Mouse (Mus musculus) liver, embryonic 14.5 days (tissue): ENCODE measurements at regions not wholly inside any gene's neighbourhood (a gene's known extent, or its start where the extent isn't known, plus 50 kb on each side); places are given as distances from the start of the nearest gene placed in this dataset.

Experiments
- ATAC-seq: fragments of 200-750 bp; cut with Nextera tagmentation; 2 replicates; pipeline ENCODE4 v1.8.0; 2017; ENCODE audit warnings: moderate number of reproducible peaks, mild to moderate bottlenecking, moderate library complexity; ENCODE audit not compliant: insufficient read depth
- DNase-seq, 3 experiments: peaks; one replicate each; pipeline ENCODE4 v3.0.0-alpha.2; 2012 to 2013; ENCODE audit warnings: low read depth in 3 of 3, low spot score in 3 of 3
- H3K27ac ChIP-seq: fragments of 300-500 bp; sonication (generic); 2 replicates; pipeline ENCODE4 v1.5.1; 2014; ENCODE audit warnings: moderate library complexity, mild to moderate bottlenecking, control low read depth, inconsistent platforms
- H3K27me3 ChIP-seq: fragments of 300-500 bp; sonication (generic); 2 replicates; pipeline ENCODE4 v1.6.1; 2014; ENCODE audit warnings: mild to moderate bottlenecking, low read length, moderate library complexity; ENCODE audit not compliant: control insufficient read depth, insufficient read depth
- H3K36me3 ChIP-seq: fragments of 300-500 bp; sonication (generic); replicated peaks from 2 replicates; pipeline ENCODE4 v1.6.1; 2014; ENCODE audit warnings: low read depth; ENCODE audit not compliant: control insufficient read depth, insufficient read depth
- H3K4me1 ChIP-seq, 2 experiments: fragments of 200-500 bp in 1 of 2; fragments of 300-500 bp in 1 of 2; sonication (generic) in 1 of 2; replicated peaks; 2 replicates each; pipeline ENCODE4 v1.6.1; 2012 to 2014; ENCODE audit warnings: antibody characterized with exemption in 1 of 2, inconsistent platforms in 1 of 2, low read length in 1 of 2; ENCODE audit not compliant: control insufficient read depth in 2 of 2, insufficient read depth in 2 of 2
- H3K4me2 ChIP-seq: fragments of 300-500 bp; sonication (generic); 2 replicates; pipeline ENCODE4 v1.6.1; 2014; ENCODE audit warnings: low read depth, mild to moderate bottlenecking, control low read depth, moderate library complexity
- H3K4me3 ChIP-seq, 2 experiments: fragments of 200-500 bp in 1 of 2; fragments of 300-500 bp in 1 of 2; sonication (generic) in 1 of 2; 2 replicates each; pipeline ENCODE4 v1.5.1; 2012 to 2014; ENCODE audit warnings: low read depth in 2 of 2, low read length in 2 of 2, mild to moderate bottlenecking in 2 of 2, control low read depth in 1 of 2, inconsistent platforms in 1 of 2, moderate library complexity in 1 of 2; ENCODE audit not compliant: insufficient read depth in 1 of 2
- H3K9ac ChIP-seq: fragments of 300-500 bp; sonication (generic); replicated peaks from 2 replicates; pipeline ENCODE4 v1.6.1; 2014; ENCODE audit warnings: mild to moderate bottlenecking, control low read depth, moderate library complexity
- H3K9me3 ChIP-seq: fragments of 300-500 bp; sonication (generic); 2 replicates; pipeline ENCODE4 v1.6.1; 2016; ENCODE audit warnings: low read length, mixed read lengths; ENCODE audit not compliant: control insufficient read depth
- CTCF ChIP-seq: IDR thresholded peaks from 2 replicates; pipeline ENCODE4 v1.5.1; 2016; ENCODE audit warnings: antibody characterized with exemption, low read depth, control low read depth
- EP300 ChIP-seq: IDR thresholded peaks from 2 replicates; pipeline ENCODE4 v1.6.1; 2016; ENCODE audit warnings: antibody characterized with exemption, low read depth
- WGBS: fragments of 180-500 bp; shearing (Covaris S2); extraction: QIAGEN DNeasy Blood & Tissue Kit; methylation state at CpG from one replicate; pipeline ENCODE4 v1.1.7; 2014; ENCODE audit not compliant: insufficient replicate concordance; 5-methylcytosine and 5-hydroxymethylcytosine counted together

DNA sequence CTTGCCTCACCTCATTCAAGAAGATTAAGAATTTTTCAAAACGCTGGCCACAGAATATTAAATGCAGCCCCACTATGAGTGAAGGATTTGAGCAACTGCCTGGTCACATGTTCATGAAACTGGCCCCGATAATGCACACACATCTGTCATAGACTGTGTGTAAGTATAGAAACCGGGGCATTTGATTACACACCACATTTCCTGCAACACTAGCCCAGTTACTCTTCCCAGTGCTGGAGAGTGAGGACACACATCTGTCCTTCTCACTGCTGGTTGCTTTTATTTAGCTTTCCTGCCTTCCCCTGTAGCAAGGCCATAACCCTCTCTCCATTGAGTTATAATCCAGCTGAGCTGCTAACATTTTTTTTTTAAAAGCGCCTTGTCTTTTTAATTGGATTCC, 581.4 kb downstream of the Epha4 start:
- DNase-seq: no peak

DNA sequence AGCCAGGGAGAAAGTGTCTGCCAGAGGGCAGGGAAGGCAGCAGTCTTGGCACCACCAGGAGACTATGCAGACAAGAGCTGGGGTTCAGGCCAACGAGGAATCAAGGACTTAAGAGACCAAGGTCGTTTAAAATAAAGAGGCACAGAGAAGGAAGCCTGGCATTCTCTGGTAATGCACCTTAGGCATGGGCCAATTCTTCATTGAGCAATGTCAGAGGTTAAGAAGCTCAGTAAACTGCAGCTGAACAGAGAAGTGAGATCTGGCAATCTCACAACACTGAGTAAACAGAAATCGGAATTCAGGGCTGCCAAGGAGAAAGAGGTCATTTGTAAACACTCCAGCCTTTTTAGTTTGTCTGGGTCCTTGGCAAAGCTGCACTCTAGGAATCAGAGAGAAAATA, 572.2 kb downstream of the Epha4 start:
- peaks cover 0 to 2% of the 10 kb centered on the region in 2 experiments; a peak in 1 of 4 replicates for H3K4me1 ChIP-seq
- no peaks in the 10 kb centered on the region for H3K27me3 ChIP-seq
- H3K9me3 ChIP-seq: no peaks in the 10 kb centered on the region
- H3K4me2 ChIP-seq: no peak overlapping the region
- H3K9ac ChIP-seq: no peak overlapping the region
- H3K27ac ChIP-seq: no peak overlapping the region
- ATAC-seq (no peak), DNase-seq (no peak)
- no peak overlapping the region for H3K4me3 ChIP-seq
- H3K36me3 ChIP-seq: no peaks in the 10 kb centered on the region
- WGBS: 33% methylated on average over 3 of the region's 3 CpGs
- no peak for TF ChIP-seq CTCF
- no peak for TF ChIP-seq EP300

More for the DNA sequence above, 581.4 kb downstream of the Epha4 start:
- no peaks in the 10 kb centered on the region for H3K27me3 ChIP-seq
- no peak overlapping the region for H3K9ac ChIP-seq
- ATAC-seq: no peak
- no peak overlapping the region for H3K4me2 ChIP-seq
- H3K27ac ChIP-seq: no peak overlapping the region
- H3K9me3 ChIP-seq: no peaks in the 10 kb centered on the region
- TF ChIP-seq EP300 (no peak), CTCF (no peak)
- no peaks in the 10 kb centered on the region for H3K4me1 ChIP-seq
- H3K36me3 ChIP-seq: no peaks in the 10 kb centered on the region
- no peak overlapping the region for H3K4me3 ChIP-seq
- 55% methylated on average over 4 of the region's 4 CpGs for WGBS

DNA sequence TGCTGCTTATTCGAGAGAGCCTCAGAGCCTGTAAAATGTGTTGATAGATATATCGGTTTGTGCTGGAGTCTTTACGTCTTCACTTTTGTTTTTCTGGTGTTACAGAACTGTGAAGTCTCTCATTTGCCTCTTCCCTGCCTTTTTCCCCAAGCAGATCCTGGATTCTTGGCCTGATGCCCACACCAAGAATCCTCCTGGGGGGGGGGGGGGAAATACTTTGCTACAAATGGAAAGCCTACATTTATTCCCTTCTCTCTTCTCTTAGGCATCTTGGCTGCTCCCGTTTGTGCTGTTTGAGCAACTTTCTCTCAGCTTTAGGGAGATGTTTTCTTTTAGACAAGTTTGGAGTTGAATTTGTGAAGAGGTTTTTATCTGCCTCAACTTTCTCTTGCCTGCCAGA, 570.8 kb downstream of the Epha4 start:
- Histone ChIP-seq H3K9ac (no peak overlapping the region), H3K36me3 (no peaks in the 10 kb centered on the region), H3K4me1 (peaks cover 0 to 2% of the 10 kb centered on the region in 2 experiments; a peak in 1 of 4 replicates), H3K9me3 (no peaks in the 10 kb centered on the region), H3K27me3 (no peaks in the 10 kb centered on the region), H3K4me2 (no peak overlapping the region), H3K4me3 (no peak overlapping the region), H3K27ac (no peak overlapping the region)
- no peak for ATAC-seq
- DNase-seq: no peak
- no peak for TF ChIP-seq EP300
- 59% methylated on average over 4 of the region's 4 CpGs for WGBS

DNA sequence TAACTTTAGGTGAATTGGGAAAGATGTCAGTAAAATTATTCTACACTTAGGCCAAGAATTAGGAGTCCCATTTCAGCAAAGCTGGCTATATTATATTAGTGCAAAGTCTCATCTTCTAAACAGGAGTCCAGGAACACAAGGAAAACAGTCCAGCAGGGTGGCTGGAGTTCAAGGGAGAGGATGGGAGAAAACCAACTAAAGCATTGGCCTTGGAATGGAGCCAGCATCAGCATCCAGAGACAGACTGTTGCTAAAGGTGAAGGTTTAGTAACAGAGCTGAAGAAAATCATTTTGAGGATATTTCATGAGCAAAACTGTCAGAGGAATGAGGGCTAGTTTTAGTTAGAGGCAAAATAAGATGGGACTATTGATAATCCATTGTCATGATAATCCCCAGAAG, 559.9 kb downstream of the Epha4 start:
- H3K27me3 ChIP-seq: no peaks in the 10 kb centered on the region
- no peak for DNase-seq
- no peaks in the 10 kb centered on the region for H3K36me3 ChIP-seq
- TF ChIP-seq CTCF: no peak
- TF ChIP-seq EP300: no peak
- H3K9me3 ChIP-seq: no peaks in the 10 kb centered on the region
- H3K4me3 ChIP-seq: no peak overlapping the region
- H3K9ac ChIP-seq: no peak overlapping the region
- no peak for ATAC-seq
- no peaks in the 10 kb centered on the region for H3K4me1 ChIP-seq
- H3K27ac ChIP-seq: no peak overlapping the region
- no peak overlapping the region for H3K4me2 ChIP-seq

DNA sequence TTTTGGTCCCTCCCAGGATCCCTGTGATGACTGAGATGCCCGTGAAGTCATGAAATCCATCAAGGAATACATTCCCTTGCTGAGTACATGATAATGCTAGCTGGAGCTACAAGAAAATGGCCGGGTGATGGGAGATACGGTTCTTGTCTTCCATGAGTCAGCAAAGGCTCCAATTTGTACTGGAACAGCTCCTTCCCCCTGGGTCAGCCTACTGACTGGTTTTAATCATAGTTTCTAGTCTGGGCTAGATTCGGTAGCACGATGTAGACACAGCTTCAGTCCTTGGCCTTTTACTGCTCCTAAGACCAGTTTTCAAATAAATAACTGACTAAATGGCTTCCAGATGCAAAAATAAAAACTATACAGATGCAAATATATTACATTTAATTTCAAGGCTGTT, 557.5 kb downstream of the Epha4 start:
- DNase-seq: no peak

More for the DNA sequence above, 557.5 kb downstream of the Epha4 start:
- no peak overlapping the region for H3K9ac ChIP-seq
- no peak for ATAC-seq
- H3K27ac ChIP-seq: no peak overlapping the region
- no peaks in the 10 kb centered on the region for H3K9me3 ChIP-seq
- no peaks in the 10 kb centered on the region for H3K36me3 ChIP-seq
- no peaks in the 10 kb centered on the region for H3K27me3 ChIP-seq
- H3K4me3 ChIP-seq: no peak overlapping the region
- no peaks in the 10 kb centered on the region for H3K4me1 ChIP-seq
- no peak overlapping the region for H3K4me2 ChIP-seq
- 67% methylated on average over 5 of the region's 5 CpGs for WGBS
- TF ChIP-seq EP300: no peak
- TF ChIP-seq CTCF: no peak
